Mouse (Mus musculus) liver, adult 2 months (tissue): ENCODE measurements around the gene Rln3.

Experiments
- CTCF ChIP-seq: fragments of 200-500 bp; IDR thresholded peaks from 2 replicates; pipeline ENCODE4 v1.5.1; 2011; ENCODE audit warnings: low read depth, low read length, control low read depth
- POLR2A ChIP-seq: fragments of 200-500 bp; IDR thresholded peaks from 2 replicates; pipeline ENCODE4 v1.6.1; 2011; ENCODE audit warnings: low read length, control low read depth; ENCODE audit not compliant: insufficient read depth; ENCODE audit errors: extremely low read depth

GRCm38 (mm10) chr8:83998231-83999056 lies 46.4 kb downstream of the Rln3 start:
- no peak for TF ChIP-seq POLR2A
- no peak for TF ChIP-seq CTCF
